Mouse (Mus musculus): ENCODE measurements around the gene Zdhhc22. TPM values are rescaled to one million over a fixed set of nuclear protein-coding genes. Genes with fewer than 3 reads are reported as not detected.

The Zdhhc22 gene
- polyA plus RNA-seq, 2 experiments from 2014 or later: 0.60 TPM; not detected in 1

DNA sequence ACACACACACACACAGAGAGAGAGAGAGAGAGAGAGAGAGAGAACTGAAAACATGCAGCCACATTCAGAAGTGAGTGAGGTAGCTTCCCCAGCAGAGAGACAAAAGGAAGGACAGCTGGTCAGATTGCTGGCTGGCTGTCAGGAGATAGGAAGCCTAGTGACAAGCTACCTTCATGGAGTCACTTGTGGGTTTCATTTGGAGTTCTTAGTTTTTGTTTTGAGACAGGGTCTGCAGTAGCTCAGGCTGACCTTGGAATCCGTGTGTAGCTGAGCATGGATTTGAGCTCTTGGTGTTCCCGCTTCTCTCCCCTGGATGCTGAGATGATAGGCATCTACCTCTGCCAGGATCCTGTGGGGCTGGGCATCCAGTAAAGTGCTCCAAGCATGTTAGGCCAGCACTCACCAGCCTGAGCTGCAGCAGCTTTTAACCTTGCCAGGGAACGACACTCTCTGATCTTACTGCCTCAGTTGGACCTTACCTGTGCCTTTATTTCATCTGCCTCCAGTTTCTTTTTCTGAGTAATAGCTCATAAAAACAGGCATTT is 29.4 kb downstream of the Zdhhc22 start:
- no peak for ATAC-seq

- no peak for ATAC-seq
Observed at GRCm38 (mm10) chr12:86960138-86960537, 30.1 kb downstream of the Zdhhc22 start.

GRCm38 (mm10) chr12:86959661-86960060 is 30.6 kb downstream of the Zdhhc22 start:
- no peak for ATAC-seq

- no peak for ATAC-seq
Observed at GRCm38 (mm10) chr12:86958558-86958957, 31.7 kb downstream of the Zdhhc22 start.

DNA sequence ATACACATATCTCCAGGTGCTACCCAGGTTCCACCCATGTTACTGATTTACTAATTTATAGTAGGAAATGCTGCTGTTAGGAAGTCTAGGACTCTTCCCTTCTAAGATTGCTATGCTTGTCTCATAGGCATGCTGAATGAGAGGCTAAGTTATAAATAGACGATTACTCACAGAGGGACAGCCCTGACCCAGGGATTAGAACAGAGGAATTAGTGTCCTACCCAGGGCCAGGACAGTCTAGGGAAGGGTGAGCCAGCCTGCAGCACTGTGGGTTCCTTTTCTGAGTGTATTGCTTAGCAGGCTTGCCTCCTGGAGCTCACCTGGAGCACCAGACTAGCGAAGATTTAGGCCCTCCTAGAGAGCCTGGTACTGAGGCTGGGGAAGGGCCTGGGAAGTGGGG is 34.3 kb downstream of the Zdhhc22 start:
- ATAC-seq: no peak

DNA sequence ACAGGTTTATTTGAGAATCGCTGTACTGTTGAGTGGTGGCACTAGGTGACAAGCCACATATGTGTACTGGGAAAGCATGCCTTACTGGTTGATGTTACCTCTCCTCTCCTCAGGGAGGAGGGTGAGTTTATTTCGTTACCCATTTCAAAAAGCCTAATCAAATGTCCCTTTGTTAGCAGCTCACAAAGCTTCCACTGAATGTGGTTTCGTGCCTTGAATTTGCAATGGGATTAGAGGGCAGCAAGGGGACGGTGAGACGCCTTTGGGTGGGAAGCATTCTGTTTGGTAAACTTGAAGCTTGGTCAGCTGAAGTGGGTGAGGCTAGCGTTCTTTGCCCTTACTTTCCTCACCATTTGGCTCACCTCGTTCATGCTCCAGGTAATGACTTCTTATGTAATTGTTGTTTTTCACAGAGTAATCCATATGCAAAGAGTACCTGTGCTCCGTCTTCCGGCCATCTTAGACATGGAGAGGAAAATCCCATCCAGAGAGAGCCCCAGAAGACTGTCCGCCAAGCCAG is 37.8 kb downstream of the Zdhhc22 start:
- ATAC-seq: no peak

- no peak for ATAC-seq
Observed at GRCm38 (mm10) chr12:86950961-86951360, 39.3 kb downstream of the Zdhhc22 start.

DNA sequence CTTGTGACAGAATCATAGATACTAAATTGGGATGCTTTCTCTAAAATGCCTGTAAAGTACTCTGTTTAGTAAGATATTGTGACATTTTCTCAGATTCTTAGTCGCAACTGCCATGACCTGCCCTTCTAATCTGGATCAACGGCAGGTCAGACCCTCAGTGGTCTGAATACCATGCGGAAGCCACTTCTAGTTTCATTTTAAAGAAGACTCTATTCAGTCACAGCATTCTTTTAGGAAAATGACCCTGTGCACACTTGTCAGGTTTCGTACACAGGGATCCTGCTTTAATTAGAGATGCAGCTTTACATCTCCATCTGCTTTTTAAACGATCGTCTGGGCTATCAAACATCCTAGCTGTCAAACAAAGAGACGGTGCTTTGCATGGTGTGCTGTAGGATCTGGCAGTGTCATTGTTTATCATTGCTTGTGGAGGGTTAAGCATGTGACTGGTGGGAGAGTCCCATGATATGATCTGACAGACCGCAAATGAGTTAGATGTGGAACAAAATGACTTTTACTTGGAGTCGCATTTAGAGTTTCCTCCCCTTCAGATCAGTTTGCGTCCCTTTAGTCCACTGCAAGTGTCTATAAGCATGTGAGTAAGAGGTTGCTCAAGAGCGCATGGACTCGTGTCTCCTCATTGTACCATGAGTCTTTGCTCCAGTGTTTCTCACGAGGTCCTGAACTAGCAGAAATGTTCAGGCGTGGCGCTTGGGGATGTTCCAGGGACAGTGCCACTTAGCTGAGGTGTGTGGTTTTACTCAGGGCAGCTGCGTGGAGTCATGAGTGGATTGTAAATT is 39.9 kb downstream of the Zdhhc22 start:
- peak; percentile 45 for ATAC-seq

DNA sequence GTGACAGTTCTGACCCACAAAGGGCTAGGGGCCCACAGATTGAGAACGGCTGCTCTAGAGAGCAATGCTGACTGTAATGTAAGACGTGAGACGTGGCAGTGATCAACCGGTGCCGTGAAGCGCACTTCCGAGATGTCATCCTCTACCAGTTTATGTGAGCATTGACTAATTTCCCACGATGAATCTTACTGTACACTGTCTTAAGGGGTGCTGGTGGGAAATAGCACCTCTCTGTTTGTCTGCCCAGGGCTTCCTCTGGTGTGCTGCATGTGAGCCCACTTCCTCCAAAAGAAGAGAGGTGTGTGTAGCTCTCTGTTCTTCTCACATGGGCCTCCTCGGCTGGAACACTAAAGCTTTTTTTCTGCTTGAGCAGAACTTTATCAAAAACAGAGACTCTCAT is 40.7 kb downstream of the Zdhhc22 start:
- ATAC-seq: peak; percentile 45

DNA sequence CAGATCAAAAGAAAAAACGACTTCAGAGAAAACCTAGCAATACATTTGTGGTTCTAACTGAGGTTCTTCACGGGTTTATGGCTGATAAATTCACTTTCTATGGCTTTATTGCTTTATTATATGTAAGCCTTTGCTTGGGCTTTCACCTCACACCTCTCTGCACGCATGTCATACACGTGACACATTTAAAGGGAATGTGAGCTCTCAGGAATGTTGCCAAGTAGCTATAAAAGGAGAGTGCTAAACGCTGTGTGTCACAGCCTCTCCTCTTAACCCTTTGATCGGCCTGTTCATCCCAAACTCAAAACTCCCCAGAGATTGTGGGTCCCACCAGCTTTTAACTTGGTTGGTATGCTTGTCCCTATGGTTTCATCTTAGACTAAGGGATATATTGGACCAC is 41.6 kb downstream of the Zdhhc22 start:
- ATAC-seq: no peak

DNA sequence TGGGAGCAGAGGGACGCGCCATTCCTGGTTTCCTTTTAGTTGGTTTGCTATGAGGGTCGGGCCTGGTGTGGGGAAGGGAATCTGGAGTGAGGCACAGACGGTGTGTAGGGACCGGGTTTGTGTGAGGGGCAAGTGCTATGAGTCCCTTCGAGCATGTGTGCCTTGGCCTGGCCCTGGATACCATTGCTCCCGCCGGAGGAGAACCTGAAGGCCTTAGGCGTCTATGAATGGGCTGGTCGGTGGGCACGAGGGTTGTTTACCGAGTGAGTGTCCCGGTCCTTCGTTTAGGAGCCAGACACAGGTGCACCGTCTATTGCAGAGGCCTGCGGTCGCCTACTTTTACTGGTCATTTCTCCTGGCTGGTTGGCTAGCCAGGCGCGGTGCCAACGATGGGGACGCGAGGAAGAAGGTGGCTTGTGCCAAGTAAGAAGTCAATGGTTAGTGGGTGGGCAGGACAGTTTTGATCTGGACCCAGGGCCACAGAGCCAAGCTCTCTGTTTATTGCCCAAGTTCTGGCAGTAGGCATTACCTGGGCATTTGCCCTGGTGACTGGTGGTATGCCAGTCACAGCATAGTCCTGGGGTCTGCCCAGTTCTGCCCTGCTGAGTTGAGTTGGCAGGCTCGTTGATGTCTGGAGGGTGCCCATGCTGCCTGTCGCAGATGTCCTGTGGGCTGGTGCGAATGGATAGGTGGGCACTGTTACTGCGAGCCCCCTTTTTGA is 42.4 kb downstream of the Zdhhc22 start:
- ATAC-seq: no peak

GRCm38 (mm10) chr12:86946862-86947574 is 43.2 kb downstream of the Zdhhc22 start, which contains the start of gene Cipc:
Cipc (plus strand) TSS chr12:86947043.
- ATAC-seq: peak; percentile 77

- no peak for ATAC-seq
Observed at GRCm38 (mm10) chr12:86946301-86946781, 43.9 kb downstream of the Zdhhc22 start.

DNA sequence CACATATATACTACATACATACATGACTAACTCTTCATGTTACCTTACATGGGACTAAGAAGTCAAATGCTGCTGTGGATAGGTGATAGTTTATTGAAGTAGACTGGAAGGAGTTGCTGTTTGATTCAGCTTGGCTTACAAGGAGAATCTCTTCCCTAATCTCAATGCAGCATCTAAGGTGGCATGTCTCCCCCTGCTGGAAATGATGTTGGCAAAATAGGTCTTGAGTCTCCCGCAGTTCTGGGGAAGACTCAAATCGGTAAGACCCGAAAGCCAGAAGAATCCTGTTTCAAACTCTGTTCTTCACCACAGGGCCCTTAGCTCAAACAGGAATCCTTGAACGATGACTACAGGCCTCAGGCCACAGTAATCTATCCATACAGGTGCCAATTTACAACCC is 45.1 kb downstream of the Zdhhc22 start:
- ATAC-seq: no peak

- no peak for ATAC-seq
Observed at GRCm38 (mm10) chr12:86943421-86943820, 46.8 kb downstream of the Zdhhc22 start.

DNA sequence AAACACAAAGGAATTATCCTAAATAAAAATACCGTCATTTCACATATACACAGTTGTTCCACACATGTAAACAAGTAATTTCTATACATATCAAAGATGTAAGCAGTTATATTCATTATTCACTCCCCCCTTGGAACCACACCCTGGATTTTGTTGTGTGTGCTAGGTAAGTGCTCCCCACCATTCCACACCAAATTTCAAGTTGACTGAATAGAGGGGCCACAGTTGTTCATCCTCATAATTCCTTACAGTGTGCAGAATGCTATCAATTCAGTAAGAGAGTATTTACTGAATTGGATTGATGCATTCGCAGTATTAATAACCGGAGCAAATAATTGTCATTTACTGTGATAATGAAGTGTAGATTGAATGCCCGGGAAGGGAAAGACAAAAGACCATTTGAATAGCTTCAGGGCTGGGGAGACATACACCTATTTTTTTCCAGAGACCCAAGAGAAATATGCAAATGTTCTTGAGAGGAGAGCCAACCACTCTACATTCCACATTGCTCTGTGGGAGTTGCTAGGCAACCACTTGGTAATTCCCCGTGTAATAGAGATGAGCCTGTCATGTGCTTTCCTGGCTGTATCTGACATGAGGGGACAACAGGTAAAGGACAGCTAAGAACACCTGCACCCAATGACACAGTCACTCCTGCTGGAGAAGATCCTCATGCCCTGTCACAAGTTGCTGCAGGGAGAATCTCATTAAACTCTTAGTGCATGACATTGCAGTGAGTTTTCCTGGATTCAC is 48.3 kb downstream of the Zdhhc22 start:
- peak; percentile 16 for ATAC-seq

DNA sequence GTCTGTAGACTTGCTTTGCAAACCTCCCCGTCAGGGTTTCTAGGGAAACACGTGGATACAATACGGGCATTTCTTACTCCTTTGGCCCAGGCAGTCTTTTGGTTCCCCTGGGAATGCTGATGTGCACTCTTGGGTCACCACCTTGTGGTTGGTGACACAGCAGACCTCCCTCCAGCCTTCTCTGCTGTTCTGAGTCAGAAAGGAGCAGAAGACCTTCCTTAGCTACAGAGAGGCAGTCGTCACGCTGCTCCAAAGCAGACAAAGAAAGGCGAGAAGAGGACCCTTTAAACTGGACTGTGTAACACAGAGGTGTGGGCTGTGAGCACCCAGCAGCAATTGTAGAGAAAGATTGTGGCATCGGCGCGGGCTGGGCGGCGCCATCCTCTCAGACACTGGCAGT is 49.1 kb downstream of the Zdhhc22 start:
- ATAC-seq: no peak

GRCm38 (mm10) chr12:86938571-86938970 is 51.7 kb downstream of the Zdhhc22 start:
- no peak for ATAC-seq

GRCm38 (mm10) chr12:86936587-86937343 is 53.5 kb downstream of the Zdhhc22 start:
- no peak for ATAC-seq

GRCm38 (mm10) chr12:86935692-86936282 is 54.4 kb downstream of the Zdhhc22 start:
- ATAC-seq: no peak

DNA sequence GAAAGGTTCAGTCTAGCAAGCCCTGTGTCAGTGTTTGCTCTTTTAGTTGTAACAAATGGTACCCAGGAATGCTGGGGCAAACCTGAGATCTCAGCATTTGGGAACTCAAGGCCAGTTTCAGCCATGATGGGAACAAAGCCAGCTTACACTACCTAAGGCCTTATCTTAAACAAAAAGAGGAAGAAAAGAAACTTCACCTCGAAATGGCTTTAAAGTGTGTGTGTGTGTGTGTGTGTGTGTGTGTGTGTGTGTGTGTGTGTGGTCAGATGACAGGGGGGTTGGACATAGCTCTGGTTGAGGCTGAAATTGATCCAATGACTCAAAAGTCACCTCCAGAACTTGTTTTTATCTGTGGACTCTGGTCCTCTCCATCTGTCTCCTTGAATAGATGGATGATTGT is 55.5 kb downstream of the Zdhhc22 start:
- no peak for ATAC-seq
